Mouse (Mus musculus): Measurements from ENCODE around the gene Plin5.

The Plin5 gene

DNA sequence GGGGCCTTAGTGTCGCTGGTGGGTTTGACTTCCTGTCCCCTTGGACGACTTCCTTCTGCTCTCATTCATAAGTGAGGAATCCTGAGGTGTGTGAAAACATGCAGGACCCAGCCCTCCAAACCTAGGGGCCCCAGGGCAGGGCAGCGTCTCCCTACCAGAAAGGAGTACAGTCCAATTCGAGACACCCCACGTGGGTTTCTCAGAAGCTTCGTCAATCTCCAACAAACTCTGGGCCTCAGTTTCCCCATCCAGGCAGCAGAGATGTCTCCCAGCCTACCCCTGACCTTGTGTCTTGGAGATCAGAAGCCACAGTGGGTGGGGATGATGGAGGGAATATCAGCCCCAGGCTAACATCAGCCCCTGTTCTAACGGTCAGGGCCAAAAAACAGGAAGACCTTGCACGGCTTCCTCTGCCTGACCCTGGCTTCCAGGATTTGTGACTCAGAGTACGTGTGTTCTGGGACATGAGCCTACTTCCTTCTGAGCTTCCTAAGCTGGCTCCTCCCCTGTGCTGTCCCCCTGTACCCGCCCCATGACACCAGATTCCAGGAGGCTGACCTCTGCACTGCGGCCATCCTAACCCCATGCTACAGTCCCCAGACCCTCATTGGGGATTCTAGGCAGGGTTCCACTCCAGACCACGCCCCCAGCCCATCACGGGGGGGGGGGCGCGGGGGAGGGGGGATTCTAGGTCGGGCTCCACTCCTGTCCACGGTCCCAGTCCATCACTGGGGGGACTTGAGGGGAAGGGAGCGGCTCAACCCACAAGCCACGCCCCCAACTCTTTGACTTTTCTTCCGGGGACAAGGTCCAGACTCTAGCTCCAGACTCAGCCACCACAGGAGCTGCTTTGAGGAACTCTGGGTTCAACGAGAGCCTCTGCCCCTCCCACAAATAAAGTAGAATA, 16.3 kb upstream of the Plin5 start:
- DNase-seq (ENCODE audit: low spot score in 2 of 2): peak in 1 of 2 experiments; percentile 50

- no peak for DNase-seq (ENCODE audit: low spot score in 2 of 2)
Observed at GRCm38 (mm10) chr17:56132661-56133060, 15.3 kb upstream of the Plin5 start.

DNA sequence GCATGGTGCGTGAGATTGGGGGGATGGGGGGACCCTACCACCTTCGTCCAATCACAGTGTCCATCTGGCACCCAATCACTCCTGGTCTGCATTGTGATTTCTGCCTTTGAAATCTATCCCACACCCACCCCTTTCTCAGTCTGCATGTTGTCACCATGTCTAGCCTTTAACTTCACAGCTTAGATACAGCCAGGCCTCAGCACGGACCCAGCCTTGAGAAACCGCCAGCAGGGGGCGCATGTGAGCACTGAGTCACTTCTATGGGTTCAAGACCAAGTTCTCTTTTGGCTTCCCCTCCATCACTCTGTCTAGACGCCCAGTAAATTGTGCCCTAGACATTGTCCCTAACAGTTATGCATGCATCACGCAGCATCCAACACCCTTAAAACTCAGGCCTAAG, 14.4 kb upstream of the Plin5 start:
- DNase-seq (ENCODE audit: low spot score in 2 of 2): no peak

- no peak for DNase-seq (ENCODE audit: low spot score in 2 of 2)
Observed at GRCm38 (mm10) chr17:56131136-56131535, 13.7 kb upstream of the Plin5 start.

GRCm38 (mm10) chr17:56128246-56128645, 10.8 kb upstream of the Plin5 start:
- no peak for DNase-seq (ENCODE audit: low spot score in 2 of 2)

DNA sequence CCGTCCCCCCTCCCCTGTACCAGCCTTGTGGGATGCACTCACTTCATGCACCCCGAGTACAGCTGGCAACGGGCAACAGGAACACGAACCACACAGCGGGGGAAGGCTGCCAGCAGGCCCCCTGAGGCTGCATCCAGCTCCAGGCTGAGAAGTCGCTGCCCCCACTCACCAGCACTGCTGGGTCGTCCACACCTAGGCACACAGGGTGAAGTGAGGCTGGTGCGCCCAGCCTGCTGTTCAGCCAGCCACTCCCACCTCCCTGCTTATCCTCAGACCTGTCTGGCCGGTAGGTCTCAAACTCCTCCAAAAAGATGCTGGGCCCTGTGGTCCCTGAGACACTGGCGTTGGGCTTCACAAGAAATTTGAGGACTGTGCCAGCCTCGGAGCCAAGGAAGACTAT, 8.8 kb upstream of the Plin5 start:
- DNase-seq (ENCODE audit: low spot score in 2 of 2): no peak

- DNase-seq (ENCODE audit: low spot score in 2 of 2): no peak
Observed at GRCm38 (mm10) chr17:56125276-56125630, 7.9 kb upstream of the Plin5 start.

DNA sequence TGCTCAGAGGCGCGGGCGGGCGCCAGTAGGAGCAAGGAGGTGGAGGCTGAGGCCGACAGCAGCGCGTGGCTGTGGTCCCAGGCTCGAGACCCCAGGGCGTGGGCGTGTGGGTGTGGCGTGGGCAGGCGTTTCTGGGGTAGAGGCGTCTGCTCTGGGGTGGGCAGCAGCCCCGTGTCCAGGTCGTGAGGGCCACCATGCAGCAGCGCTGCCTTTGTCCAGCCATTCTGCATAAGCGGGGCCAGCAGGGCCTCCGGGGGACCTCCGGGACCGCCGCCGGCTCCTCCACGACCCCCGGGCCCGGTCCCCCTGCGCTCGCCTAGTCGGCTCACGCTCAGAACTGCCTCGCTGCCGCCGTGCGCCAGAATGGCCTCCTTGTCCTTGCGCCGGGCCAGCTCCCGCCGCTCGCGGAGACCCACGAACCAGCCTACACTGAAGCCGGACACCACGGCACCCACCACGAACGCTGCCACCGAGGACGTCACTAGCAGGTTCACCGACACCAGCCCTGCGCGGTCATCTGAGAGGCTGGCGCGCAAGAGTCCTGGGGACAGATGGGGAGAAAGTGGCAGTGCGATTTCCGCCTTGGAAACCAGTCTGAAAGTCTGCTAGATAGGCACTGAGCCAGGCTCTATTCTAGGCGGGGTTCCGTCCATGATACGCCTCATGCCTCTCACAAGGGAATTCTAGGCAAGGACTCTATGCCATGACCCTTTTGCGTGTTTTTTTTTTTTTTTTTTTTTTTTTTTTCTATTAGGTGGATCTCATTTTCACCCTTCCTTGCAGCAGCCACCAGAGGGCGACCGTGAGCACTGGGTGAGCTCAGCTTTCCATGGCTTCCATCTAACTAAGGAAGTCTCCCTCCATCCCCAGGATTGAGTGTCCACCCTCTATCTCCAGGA, 7.2 kb upstream of the Plin5 start:
- DNase-seq (ENCODE audit: low spot score in 2 of 2): no peak

DNA sequence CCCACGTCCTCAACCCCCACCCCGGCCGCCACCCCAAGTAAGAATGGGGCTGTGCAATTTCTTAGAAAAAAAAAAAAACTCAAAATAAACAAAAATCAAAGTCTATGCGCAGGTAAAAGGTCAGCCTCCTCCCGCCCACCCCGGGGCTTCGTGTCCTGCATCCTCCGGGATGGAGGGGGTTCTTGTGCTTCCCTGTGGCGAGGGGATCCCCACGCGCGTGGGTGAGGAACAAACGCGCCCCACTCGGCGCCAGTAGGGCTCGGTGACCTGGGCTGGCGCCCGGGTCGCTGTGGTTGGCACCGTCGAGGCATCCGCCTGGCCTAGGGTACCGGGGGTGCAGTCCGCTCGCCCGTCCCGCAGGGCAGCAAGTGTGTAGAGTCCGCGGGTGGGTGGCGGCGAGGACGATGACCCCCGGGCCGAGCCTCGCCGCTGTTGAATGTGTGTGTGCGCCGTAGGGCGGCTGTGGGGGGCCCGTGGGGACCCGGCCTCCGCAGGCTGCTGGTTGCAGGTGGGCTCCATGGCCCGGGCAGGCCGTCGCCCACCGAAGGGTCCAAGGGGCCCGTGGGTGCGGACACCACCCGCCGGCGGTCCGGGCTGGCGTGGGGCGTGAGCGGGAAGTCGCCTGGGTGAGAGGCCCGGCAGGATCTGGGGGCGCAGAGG, 6.4 kb upstream of the Plin5 start:
- DNase-seq (ENCODE audit: low spot score in 2 of 2): no peak

- DNase-seq (ENCODE audit: low spot score in 2 of 2): no peak
Observed at GRCm38 (mm10) chr17:56123161-56123560, 5.8 kb upstream of the Plin5 start.

DNA sequence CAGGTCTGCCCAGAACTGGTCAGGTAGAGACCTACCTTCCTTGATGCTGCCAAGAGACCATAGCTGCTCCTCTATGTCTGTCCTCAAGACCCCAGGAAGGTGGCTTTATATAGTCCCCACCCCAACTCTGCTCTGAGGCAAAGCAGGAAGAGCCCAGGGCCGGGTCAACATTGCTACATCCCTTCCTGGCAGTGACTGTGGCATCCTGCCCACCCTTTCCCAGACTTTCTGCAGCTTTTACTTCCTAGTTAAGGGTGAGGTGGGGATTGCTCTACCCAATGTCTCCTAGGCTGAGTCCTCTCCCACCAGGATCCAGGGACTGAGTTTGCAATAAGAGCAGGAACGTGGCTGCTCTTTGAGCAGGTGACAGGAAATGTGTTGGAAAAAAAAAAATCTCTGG, 4.4 kb upstream of the Plin5 start, which contains the start of gene Lrg1:
Gene Lrg1, minus strand, starts transcription at position 176 of the 400 bp plus-strand sequence.
- no peak for DNase-seq (ENCODE audit: low spot score in 2 of 2)

- no peak for DNase-seq (ENCODE audit: low spot score in 2 of 2)
Observed at GRCm38 (mm10) chr17:56119981-56120880, 2.8 kb upstream of the Plin5 start.

DNA sequence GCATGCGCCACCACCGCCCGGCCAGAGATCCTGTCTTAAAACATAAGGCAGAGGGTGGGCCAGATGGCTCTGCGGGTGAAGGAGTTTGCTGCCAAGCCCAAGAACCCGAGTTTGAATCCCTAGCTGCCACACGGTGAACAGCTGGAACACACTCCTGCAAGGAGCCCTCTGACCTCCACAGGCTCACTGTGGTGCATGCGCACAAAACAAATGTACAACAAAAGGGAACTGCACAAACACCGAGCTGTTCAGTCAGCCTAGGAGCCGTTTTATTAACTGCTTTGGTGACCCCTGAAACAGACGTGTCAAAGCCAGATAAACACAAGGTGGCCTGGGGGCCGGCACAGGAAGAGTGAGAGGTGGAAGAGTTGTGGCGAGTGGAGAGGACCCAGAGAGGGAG, 2.0 kb upstream of the Plin5 start:
- DNase-seq (ENCODE audit: low spot score in 2 of 2): no peak

- DNase-seq (ENCODE audit: low spot score in 2 of 2): no peak
Observed at GRCm38 (mm10) chr17:56116193-56116592, 1.2 kb downstream of the Plin5 start.

- no peak for DNase-seq (ENCODE audit: low spot score in 2 of 2)
Observed at GRCm38 (mm10) chr17:56112743-56113142, 4.7 kb downstream of the Plin5 start.

GRCm38 (mm10) chr17:56111864-56112263, 5.5 kb downstream of the Plin5 start:
- DNase-seq (ENCODE audit: low spot score in 2 of 2): no peak

DNA sequence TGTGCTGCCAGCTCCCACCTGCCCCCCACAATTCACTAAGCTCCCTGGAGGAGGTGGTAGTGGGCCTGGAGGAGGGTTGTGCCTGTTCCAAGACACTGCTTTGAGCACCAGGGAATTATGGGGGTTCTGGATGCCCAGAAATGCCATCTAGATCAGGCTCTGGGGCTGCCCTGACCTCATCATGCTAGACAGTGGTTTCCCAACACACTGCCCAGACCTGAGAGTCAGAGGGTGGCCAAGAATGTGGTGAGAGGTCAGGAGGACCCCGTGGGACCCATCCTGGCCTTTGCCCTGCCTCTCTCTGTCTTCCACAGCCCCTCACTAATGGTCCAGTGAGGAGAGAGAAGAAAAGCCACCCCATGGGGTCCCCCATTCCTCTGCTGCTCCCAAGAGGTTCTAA, 6.4 kb downstream of the Plin5 start:
- no peak for DNase-seq (ENCODE audit: low spot score in 2 of 2)

DNA sequence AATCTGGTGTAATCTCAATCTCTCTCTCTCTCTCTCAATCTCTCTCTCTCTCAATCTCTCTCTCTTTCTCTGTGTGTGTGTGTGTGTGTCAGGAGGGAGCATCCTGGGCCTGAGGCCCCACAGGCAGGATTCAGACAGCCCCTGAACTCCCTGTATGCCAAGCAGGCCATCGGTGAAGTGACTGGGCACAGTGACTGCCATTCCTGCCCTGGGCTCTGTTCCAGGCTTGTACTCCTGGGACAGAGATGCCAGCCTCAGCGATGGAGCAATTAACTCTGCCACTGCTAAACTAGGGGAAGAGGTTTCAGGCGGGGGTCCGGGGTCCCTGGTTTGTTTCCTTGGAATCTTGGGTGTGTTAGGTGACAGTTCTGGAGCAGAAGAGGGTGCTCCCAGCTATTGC, 6.8 kb downstream of the Plin5 start:
- DNase-seq (ENCODE audit: low spot score in 2 of 2): no peak

- peak in 1 of 2 experiments; percentile 72 for DNase-seq (ENCODE audit: low spot score in 2 of 2)
Observed at GRCm38 (mm10) chr17:56109219-56110051, 8.0 kb downstream of the Plin5 start, which contains the start of gene Plin4. TSS of gene Plin4 (minus strand) at chr17:56109803.

Data from urinary bladder, adult 18-20 months (tissue).